Mouse (Mus musculus): ENCODE results near the gene Prss57.

Prss57 gene

DNA sequence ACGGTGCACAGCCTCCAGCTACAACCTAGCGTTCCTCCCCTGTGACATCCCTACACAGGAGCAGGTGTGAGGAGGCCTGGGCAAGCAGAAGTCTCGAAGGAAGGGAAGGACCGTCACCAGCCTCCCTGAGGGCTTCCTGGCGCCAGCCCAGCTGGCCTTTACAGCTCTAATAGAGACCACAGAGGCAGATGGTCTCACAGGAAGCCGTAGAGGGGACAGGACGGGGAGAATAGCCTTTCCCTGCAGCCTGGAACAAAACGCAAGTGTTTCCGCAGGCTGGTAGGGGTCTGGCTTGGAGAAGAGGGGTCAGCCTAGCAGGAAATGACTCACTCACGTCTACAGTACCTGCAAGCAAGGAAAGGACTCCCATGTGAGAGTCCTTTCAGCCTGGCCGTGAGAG lies 17.1 kb upstream of the Prss57 start:
- no peak for DNase-seq (ENCODE audit: extremely low spot score, low spot score)

DNA sequence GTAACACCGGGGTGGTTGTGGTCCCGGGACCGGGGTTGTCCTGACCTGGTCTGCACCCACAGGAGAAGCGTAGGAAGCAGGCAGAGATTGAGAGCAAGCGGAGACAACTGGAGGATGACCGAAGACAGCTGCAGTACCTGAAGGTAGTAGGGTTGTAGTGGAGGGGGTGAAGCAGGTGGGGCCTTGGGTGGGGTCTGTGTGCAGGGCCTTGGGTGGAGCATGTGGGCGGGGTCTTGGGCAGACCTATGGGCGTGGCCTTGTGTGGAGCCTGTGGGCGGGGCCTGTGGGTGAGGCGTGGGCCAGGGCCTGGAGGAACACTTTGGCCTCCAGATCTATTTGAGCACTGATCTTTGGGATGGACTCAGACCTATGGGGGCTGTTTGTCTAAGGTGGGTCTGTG lies 16.2 kb upstream of the Prss57 start:
- DNase-seq (ENCODE audit: extremely low spot score, low spot score), result no peak

DNA sequence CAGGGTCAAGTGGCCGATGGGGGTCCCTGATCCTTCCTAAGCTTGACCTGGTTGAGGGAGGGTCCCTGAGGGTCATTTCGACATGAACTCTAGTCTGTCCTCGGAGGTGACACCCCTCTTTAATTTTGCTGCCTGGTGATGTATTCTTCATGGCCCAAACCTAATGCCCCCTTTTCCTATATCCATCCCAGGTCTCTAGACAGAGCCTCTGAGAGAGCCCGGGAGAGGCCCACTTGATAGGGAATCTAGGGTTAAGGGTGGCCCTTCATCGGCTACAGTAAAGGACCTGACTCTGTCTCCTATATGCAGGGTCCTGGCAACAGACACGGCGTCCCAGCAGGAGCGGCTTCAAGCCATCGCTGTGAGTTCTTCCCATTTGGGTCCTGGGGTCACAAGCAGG lies 15.6 kb upstream of the Prss57 start:
- no peak for DNase-seq (ENCODE audit: extremely low spot score, low spot score)

DNA sequence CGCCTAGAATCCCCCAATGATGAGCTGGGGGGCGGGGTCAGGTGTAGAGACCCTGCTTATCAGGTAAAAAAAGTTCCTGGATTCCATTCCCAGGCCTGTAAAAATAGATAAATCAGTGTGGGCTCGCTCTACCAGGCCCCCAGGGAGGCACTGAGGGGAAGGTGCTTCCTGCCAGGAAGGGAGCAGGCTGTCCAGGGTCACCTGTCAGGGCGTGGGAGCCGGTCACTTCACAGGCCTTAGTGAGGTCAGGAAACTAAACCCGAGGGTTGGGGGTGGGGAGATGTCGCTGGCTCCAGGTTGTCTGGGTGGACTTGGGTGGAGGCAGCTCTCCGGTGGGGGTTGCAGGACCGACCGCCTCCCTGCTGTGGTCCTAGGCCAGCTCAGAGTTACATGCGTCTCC lies 14.9 kb upstream of the Prss57 start:
- no peak for DNase-seq (ENCODE audit: extremely low spot score, low spot score)

DNA sequence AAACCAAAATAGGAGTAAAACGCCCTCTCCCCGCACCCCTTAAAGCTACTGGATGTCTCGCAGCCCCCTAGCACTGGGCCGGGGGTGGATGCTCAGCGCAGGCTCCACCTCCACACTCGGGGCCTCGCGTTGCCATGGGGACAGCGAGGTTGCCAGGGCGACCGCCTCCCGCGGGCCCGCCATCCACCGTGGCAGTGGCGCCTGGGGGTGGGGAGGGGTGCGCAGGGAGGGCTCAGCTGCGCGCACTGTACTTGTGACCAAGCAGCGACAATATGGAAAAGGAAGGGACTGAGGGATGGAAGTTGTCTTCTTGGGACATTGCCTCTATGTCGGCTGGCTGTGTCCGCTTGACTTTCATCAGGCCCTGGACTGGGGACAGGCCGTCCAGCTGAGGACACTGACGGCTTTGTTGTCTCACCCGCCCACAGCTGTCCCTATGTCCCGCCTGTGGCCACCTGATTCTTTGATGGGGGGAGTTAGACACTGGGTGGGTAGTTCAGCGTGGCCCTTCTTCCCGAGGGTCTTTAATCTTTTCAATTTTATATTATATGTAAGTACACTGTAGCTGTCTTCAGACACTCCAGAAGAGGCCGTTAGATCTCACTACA lies 13.1 kb upstream of the Prss57 start:
- peak; percentile 93 for DNase-seq (ENCODE audit: extremely low spot score, low spot score)

DNA sequence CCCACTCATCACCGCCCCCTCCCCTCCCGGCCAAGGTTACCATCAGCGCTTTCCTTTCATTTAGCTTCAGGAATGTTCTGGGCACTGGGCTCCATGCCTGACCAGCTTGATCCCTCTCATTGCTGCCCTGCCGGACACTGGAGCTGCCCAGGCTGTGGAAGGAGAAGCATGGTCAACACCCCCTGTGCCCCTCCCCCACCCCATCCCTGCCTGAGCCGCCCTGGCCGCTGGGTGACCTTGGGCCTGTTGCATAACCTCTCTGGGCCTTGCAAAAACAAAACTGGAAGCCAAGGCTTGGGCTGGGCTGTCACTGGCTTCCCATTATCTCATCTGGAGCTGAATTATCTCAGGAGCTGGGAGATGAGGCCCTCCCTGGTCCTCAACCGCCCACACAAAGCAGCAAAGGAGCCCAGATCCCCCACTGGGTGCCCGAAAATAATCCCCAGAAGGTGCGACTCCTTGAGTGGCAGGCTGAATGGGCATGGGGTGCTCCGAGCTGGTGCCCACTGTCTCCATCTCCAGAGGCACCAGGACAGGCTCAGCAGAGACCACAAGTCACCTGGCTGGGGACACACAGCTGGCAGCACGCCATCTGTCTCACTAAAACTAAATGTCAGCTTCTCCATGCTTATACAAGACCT lies 11.7 kb upstream of the Prss57 start:
- no peak for DNase-seq (ENCODE audit: extremely low spot score, low spot score)

DNA sequence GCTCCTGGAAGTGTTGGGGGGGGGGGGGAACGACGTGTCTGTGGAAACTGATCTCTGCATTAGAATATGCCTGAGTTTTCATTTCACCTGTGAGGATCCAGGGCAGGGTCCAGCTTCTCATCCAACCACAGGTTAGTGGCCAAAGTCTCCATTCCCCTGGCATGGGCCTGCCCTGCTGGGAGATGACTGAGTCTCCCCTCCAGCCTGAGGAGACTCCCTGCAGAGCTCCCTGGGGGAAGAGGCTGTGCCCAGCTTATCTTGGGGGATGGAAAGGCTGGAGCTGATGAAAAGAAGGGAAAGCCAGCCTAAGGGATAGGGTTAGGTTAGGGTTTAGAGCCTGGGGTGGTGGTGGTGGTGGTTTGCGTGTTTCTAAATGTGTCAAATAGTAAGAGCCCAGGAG lies 11.1 kb upstream of the Prss57 start:
- no peak for DNase-seq (ENCODE audit: extremely low spot score, low spot score)

DNA sequence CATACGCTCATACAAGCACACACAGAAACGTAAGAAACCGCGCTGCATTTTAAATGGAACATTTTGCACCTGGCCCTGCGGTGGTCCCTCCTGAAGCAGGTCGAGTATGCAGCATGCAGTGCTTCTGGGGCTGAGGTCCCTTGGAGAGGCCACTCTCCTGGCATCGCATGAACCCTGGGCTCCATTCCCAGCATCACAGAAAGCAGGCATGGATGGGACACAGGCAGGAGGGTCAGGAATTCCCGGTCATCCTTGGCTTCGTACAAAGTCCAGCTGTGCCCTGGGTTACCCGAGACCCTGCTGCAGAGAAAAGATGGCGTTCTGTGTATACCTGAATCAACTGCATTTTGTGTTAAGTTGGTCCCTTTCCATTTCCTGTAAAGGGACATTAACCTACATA lies 9.7 kb upstream of the Prss57 start:
- no peak for DNase-seq (ENCODE audit: extremely low spot score, low spot score)

DNA sequence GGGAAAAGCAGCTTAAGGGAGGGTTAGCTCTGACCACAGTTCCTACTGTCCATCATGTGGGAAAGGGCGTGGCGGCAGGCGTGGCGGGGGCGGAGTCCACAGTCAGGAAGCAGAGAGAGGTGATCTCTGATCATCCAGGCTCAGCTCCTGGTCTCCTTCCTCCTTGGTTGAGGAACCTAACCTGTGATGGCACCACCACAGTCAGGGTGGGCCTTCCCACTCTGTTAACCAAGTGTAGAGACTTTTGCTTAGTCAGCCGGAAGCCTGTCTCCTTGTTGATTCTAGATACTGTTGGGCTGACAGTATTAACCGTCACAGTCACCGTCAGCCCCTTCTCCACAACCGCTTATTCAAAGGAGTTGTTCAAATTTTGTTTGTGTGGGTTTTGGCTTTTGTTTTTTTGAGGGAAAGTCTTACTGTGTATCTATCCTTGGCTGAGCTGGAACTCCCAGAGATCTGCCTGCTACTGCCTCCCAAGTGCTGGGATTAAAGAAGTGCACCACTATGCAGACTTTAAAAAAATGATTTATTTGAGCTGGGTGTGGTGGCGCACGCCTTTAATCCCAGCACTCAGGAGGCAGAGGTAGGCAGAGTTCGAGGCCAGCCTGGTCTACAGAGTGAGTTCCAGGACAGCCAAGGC lies 7.6 kb upstream of the Prss57 start:
- no peak for DNase-seq (ENCODE audit: extremely low spot score, low spot score)

DNA sequence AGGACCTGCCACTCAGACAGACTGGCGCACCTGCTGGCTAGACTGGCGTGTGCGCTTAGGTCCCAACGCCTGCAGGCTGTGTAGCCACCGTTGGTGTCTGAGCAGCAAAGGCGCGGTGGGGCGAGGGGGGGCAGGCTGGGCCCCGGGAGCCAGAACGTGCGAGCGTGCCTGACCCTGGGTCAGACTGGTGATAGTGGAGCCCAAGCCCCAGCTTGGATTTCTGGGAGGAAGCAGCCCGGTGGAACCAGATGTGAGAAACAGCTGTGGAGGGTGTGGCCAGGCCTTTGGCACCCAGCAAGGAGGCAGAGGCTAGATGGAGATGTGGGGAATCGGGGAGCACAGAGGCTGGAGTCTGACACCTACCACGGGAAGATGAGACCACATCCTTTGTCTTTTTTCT lies 6.6 kb upstream of the Prss57 start:
- no peak for DNase-seq (ENCODE audit: extremely low spot score, low spot score)

DNA sequence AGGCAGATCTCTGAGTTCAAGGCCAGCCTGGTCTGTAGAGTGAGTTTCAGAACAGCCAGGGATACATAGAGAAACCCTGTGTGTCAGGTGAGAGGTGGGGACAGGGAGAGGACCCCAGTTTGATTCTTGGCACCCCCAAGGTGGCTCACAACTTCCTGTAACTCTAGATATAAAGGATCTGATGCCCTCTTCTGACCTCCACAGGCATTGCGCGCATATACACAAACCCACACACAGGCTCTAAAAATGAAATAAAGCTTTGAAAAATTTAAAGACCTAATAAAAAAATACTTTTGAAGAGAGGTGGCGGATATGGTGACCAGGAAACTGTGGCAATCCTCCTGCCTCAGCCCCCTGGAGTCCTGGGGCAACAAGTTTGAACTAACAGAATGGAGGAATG lies 5.1 kb upstream of the Prss57 start:
- DNase-seq (ENCODE audit: extremely low spot score, low spot score), result no peak

DNA sequence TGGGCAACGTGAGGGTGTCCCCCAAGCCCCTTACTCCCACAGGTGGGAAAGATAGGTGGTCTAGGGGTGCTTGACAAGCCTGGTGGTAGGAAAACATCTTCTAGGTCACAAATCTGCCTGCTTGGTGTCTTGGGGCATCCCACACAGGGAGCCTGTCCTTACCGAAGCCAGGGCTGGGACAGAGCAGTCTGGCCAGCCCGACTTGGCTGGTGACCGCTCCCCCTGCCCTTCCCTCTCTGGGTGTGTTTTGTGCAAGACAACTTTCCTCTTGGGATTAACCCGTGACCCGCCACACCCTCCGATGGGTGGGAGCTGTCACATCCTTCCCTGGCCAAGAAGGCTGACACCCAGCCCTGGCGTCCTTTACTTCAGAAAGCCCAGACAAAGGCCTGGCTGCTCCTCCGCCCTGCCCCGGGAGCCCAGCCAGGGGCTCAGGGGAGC lies 3.8 kb upstream of the Prss57 start:
- no peak for DNase-seq (ENCODE audit: extremely low spot score, low spot score)

DNA sequence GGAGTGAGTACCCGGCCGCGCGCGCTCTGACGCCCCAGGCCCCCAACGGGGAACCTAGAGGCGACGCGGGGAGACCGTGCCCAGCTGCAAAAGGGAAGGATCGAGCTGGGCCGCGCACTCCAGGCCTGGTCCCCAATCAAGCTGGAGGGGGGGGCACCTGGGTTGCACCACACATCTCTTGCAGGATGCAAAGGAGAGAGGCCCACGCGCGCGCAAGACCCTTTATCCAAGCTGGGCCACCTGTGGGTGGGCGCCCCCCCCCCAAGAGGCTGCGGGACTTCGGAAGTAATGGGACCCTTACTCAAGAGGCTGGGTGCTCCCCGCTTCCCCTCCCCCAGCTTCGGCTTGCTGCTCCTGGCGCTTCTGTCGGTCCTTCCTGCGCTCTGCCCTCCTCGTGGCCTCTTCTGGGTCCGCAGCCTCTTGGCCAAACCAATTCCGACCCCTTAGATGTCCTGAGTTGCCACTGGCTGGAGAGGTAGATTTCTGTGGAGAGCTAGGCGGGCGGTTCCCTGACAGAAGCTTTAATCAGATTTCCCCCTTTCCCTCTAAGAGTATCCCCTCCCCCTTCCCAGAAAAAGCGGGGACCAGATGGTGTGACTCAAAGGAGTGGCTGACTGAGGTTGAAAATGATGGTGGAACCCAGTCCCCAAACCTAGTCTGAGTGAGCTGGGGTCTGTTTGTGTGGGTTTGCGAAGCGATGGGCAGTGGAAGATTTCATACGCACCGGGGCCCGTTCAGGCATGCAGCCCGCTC lies 3.2 kb upstream of the Prss57 start:
- peak; percentile 67 for DNase-seq (ENCODE audit: extremely low spot score, low spot score)

DNA sequence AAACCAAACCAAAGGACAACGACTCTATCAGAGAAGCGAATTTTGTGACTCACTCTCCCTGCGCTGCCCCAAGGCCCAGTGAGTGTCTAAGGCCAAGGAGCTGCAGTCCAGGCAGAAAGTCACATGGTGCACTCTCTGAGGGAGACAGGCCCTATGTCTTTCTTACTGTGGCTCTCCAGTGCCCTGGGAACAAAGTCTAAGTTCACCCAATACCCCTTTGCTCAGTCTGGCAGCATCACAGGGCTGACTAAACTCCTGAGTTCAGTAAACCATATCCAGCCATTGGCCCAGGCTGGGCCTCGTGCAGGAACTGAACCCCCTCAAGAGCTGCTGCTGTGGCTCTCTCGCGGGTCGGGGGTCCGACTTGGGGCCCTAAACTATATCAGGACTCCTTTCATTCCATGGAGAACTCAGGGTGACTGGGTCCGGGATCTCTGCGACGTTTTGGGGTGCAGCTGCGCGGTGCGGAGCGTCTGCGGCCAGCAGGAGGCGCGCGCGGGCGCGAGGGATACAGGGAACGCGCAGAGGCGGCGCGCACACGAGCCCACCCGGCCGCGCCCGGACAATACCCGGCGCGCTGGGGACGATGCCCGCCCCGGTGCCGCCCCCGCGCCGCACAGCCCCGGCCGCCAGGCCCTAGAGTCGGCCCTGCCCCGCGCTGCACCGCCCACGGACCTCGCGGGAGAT lies 2.4 kb upstream of the Prss57 start, which contains the start of gene Palm:
Gene Palm (plus strand): TSS at position 522 of the 687 bp plus-strand sequence.
- DNase-seq (ENCODE audit: extremely low spot score, low spot score), result peak; percentile 84

DNA sequence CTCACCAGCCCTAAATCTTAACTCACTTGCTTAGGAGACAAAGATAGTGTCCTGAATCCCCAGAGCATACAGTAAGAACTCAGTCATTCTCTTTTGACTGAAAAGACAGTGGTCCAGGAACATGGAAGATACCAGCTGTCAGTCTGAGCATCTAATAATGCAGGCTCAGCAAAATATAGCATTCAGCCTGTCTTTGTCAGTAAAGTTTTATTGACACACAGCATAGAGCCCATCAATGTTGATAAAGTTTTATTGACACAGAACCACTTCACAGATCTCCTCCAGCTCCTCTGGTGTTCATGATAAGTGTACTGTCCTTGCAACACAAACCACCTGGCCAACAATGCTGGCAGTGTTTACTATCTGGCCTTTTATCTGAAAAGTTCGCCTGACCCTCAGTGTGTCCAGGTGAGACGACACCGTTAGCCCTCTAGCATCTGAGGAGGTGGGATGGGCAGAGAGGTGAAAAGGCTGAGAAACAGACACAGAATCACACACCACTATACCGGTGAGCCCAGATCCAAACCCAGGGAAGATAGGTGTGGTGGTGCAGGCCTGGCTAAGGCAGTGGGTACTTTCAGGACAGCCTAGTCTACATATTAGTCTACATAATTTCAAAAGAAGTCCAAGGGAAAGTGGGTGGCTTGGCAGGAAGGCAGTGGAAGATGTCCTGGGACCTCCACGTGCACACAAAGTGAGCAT lies 1.7 kb upstream of the Prss57 start:
- no peak for DNase-seq (ENCODE audit: extremely low spot score, low spot score)

DNA sequence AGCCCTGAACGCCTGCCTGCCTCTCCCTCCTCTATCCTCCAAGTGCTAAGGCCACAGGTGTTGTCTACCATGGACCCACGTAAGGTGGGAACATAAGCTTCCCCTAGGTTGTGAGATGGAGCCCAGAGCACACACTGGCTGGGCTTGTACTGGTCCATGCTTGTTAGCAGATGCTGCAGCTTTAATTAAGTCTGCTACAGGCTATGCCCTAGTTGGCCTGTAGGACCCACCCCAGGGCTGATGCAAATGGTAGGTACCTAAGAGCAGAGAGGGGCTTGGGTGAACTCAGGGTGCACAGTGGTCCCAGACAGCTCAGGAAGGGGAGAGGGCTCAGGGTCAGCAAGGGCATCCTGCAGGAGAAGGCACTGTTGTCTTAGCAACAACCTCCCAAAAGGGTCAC lies 1.2 kb downstream of the Prss57 start:
- no peak for DNase-seq (ENCODE audit: extremely low spot score, low spot score)

DNA sequence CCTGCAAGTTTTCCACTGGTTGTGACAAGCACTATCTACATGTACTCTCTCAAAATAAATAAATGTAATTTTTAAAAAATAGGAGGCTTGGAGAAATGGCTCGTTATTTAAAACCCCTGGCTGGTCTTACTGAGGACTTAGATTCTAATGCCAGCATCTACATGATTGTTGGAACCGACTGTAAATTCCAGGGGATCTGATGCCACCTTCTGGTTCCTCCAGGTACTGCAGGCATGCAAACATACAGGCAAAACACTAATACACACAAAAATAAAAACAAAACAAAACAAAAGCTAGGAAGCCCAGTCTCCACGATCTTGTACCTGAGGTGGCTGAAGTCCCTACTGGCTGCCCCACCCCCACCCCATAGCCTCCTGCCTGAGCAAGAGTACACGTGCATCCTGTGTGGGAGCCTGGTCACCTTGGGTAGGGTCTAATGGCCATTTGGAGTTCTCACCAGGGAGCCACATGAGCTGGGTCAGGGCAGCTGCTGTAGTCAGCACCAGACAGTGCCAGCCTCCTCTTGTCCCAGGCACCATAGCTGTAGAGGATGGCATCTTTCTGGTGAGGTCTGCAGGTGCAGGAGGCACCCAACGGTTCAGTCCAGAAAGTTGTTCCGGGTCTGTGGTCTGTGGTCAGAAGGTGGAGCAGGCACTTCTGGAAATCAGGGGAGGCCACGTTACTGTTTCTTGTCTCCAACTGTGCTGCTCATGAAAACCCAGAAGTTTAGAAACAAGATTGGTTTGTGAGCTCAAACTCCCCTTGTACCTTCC lies 2.2 kb downstream of the Prss57 start:
- peak; percentile 82 for DNase-seq (ENCODE audit: extremely low spot score, low spot score)

DNA sequence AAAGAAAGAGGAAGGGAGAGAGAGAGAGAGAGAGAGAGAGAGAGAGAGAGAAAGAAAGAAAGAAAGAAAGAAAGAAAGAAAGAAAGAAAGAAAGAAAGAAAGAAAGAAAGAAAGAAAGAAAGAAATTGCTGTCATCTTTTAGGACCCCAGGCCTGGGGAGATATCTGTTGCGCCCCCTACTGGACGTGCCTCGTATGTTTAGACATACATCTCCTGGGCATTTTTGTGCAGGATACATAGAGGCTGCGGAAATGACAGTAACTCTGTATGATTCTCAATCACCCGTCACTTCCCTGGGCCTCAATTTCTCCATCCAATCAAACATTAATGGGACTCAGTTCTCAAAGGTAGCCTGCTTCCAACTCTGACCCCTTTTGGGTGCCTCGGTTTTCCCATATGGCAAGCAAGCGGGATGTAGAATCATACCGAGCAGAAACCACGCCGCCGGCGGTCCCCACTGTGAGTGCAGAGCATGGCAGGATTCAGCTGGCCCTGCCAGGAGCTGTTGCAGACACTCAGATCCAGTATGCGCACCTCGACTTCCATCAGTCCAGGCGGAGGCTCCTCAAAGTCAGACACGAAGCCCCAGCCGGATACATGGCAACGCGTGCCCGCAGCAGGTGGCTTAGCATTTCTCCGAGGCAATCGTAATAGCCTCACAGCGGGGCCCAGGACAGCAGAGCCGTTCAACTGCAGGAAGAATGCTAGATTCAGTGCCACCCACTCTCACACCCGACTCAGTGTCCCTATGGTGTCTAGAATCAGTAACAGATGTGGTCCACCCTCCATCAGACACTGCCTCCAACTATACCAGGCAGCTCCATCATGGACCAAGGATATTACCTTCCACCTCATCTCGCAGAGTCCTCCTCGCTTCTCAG lies 6.6 kb downstream of the Prss57 start:
- no peak for DNase-seq (ENCODE audit: extremely low spot score, low spot score)

DNA sequence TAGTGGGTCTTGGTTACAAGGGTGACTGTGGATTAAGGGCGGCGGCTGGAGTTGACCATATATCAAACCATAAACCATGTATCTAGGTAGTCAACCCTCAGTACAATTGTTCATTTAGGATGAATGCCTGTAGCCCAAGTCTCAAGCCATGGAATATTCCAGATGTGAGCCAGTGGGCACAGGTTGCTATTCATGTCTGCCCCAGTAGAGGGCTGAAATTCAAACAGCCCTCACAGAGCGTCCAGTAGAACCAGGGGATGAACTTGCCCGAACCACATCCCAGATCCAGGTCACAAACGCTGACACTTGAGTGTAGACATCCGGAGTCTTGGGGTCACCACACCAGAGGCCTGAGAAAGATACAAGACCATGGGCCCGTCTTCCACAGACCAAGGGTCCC lies 7.7 kb downstream of the Prss57 start:
- DNase-seq (ENCODE audit: extremely low spot score, low spot score), result no peak
